Mouse (Mus musculus) C2C12 (cell line): ENCODE measurements at regions not wholly inside any gene's neighbourhood (a gene's known extent, or its start where the extent isn't known, plus 50 kb on each side); places are given as distances from the start of the nearest gene placed in this dataset.

Source experiments
- CTCF ChIP-seq: IDR thresholded peaks from one replicate; pipeline ENCODE4 v1.5.1; 2011; ENCODE audit not compliant: control insufficient read depth, insufficient read depth, insufficient read length
- FOSL1 ChIP-seq: IDR thresholded peaks from one replicate; pipeline ENCODE4 v1.8.0; 2011; ENCODE audit warnings: mild to moderate bottlenecking, low read length; ENCODE audit not compliant: poor library complexity, insufficient read depth, severe bottlenecking
- MYOD1 ChIP-seq: IDR thresholded peaks from one replicate; pipeline ENCODE4 v1.6.1; 2011; ENCODE audit warnings: low read depth; ENCODE audit not compliant: control insufficient read depth, insufficient read length

GRCm38 (mm10) chr4:68410785-68411184 is 543.4 kb downstream of the Brinp1 start:
- TF ChIP-seq CTCF (no peak), MYOD1 (no peak), FOSL1 (no peak)
